Mouse (Mus musculus) layer of hippocampus, postnatal 25 days (tissue): ENCODE measurements around the gene Hoxb3. TPM values are rescaled to one million over a fixed set of nuclear protein-coding genes. Genes with fewer than 3 reads are reported as not detected.

Experiments
- DNase-seq, 2 experiments: peaks; one replicate each; pipeline ENCODE4 v3.0.0; 2022; ENCODE audit warnings: mixed read lengths in 2 of 2, low spot score in 1 of 2; ENCODE audit errors: extremely low spot score in 1 of 2
- total RNA-seq, 2 experiments: library from RNA; stranded (reverse); gene quantifications; 2 replicates each; pipeline ENCODE4 v1.2.3; 2021

Gene Hoxb3
- total RNA-seq, 2 experiments from 2014 or later: not detected

DNA sequence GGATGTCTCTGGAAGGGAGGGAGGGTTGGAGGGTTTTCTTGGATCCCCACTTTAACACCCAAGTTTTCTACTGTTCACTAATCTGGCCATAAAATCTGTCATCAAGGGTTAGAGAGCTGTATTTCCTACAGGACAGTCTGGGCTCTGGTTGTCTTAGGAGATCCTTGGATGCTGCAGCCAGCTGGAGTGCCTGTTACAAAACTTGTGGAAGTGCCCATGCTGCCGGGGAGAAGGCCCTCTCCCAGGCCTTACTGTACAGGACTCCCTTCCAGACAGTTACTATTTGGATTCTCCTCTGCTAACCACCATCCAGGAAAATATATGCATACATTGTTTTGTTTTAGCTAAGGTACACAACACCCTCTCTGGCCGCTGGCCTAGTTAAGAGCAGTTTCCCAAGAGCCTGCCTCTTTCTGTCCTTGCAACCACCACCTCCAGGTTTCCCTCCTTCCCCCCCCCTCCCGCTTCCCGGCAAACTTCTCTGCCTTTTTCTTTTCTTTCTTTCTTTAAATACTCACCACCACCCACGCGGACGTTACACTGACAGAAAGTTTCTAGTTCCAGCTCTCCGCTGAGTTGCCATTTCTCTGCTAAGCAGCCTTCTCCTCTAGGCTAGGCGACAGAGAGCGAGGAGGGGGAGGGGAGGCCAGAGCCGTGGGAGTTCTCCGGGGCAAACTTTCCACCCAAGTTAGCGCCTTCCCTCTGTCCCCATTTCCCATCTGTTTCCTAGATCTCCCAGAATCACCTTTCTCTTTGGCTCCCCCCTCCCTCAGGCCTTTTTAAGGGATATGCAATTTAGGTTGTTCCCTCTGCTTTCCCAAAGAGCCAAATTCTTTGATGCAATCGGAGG is 26.6 kb downstream of the Hoxb3 start:
- no peak for DNase-seq

- DNase-seq: no peak
Measured at GRCm38 (mm10) chr11:96350341-96350624, 27.2 kb downstream of the Hoxb3 start, which contains the start of gene Hoxb2. TSS of gene Hoxb2 (plus strand) at chr11:96350525.

DNA sequence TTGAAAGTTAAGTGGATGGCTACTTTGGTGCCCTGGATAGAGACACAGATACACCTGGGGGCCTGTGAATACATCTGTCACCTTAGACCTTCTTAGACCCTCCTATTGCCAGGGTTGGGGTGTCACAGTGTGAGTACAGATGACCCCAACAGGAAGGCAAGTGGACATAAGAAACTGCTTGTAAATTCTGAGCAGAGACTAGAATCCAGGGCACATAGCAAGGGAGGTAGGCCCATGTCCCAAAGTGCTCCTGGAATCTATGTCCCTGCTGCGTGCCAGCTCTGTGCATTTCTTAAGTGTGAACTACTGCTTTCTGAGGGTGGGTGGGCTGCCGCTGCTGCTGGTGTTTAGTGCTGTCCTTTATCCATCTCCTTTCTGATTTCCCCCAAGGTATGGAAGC is 27.7 kb downstream of the Hoxb3 start:
- no peak for DNase-seq

DNA sequence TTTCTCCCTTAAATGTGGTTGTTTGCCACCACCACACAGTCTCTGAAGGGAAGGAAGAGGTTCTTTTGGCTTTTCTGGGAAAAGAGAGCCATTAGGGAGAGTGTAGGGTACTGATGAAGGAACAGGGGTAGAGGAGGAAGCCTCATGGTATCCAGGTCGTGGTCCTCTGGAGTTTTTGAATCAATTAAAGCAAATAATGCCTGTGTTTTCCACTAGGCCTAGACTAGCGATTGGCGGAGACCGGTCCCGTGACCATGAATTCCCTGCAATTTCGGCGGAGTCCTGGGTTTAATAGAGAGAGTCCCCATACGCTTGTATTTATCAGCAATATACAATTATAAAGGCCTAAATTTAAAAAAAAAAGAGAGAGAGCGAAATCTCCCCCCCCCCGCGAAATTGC is 28.2 kb downstream of the Hoxb3 start:
- no peak for DNase-seq

DNA sequence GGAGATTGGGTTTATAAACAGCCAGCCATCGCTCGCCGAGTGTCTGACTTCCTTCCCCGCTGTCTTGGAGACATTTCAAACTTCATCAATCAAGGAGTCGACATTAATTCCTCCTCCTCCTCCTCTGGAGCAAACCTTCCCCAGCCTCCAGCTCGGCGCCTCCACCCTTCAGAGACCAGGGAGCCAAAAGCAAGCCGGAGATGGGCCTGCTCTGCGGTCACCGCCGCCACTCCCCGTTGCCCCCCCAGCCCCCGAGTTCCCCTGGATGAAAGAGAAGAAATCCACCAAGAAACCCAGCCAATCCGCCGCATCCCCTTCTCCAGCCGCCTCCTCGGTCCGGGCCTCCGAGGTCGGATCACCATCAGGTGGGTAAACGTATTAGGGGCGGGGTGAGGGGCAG is 28.7 kb downstream of the Hoxb3 start:
- no peak for DNase-seq

DNA sequence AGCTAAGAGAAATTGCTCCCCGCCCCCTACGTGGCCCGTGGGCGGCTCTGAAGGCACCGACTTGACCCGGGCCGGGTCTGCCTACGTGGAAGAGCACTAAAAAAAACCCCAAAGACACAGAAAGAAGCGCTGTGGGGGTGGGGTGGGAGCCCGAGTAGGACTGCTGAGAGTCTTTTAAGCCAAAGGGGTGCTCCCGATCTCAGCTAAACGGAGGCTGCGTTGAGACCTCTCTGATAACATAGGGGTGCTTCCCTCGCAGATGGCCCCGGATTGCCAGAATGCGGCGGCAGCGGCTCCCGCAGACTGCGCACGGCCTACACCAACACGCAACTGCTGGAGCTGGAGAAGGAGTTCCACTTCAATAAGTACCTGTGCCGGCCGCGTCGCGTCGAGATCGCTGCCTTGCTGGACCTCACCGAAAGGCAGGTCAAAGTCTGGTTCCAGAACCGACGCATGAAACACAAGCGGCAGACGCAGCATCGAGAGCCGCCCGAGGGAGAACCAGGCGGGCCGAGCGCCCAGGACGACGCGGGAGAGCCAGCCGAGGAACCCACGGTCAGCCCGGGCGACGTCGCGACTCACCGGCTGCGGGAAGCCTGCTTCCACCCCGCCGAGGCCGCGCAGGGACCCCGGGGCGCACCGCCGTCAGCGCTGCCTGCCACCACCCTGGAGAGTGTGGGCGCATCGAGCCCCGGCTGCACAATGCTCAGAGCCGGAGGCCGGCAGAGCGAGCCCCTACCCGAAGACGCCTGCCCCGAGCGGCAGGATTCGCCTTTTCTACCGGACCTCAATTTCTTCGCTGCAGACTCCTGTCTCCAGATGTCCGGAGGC is 29.8 kb downstream of the Hoxb3 start:
- no peak for DNase-seq

GRCm38 (mm10) chr11:96353522-96353841 is 30.4 kb downstream of the Hoxb3 start:
- no peak for DNase-seq

DNA sequence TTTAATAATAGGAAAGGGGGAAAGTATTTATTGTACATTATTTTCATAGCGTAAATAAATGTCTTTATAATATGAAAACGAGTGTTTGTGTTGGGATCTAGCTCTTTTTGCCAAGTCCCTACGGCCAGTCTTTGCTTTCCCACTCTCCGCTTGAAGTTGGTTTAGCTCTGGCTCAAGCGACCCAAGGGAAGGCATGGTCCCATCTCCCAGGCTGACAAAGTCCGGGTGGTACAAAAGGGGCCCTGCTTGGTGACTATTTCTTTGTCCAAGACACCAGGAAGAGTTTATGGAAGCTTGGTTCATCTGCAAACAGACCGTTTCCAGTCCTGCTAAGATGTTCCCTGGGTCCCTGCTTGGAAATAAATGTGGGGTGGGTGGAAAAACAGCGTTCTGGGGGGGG is 30.8 kb downstream of the Hoxb3 start:
- no peak for DNase-seq

DNA sequence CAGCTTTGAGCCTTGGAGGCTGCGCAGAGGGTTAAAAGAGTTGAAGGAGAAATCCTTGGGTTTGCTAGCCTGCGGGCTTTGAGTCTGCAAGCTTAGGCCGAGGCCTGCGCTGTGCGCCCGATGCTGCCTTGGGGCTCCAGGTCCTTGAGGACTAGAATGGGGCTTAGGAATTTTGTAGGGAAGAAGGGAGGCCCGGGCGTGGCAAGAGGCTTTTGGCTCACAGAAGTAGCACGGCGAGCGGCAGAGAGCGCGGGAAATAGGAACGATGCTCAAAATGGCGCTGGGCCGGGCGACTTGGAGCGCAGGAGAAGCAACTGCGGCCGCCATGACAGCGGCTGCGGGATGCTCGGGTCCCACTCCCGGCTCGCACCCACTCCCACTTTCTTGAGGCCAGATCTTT is 31.2 kb downstream of the Hoxb3 start:
- no peak for DNase-seq

GRCm38 (mm10) chr11:96354801-96355311 is 31.7 kb downstream of the Hoxb3 start:
- no peak for DNase-seq

DNA sequence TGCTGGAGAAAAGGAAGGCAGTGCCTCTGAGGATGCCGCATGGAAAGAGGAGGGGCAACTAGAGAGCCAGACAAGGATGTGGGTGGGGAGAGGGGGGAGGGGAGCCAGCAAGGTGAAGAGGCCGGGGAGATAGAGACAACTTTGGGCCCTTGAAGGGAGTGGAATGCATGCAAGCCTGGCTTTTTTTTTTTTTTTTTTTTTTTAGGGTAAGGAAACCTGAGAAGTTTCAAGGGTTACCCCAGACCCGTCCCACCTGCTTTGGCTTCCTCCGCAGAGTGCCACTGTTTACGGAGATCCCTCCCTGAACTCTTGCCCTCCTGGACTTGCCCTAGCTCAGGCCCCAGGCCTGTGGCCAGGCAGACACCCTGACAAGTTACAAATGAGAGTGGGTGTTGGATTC is 40.7 kb downstream of the Hoxb3 start:
- no peak for DNase-seq

- no peak for DNase-seq
Measured at GRCm38 (mm10) chr11:96365441-96366091, 42.4 kb downstream of the Hoxb3 start, which contains the start of gene Hoxb1. TSS of gene Hoxb1 (plus strand) at chr11:96365752.

DNA sequence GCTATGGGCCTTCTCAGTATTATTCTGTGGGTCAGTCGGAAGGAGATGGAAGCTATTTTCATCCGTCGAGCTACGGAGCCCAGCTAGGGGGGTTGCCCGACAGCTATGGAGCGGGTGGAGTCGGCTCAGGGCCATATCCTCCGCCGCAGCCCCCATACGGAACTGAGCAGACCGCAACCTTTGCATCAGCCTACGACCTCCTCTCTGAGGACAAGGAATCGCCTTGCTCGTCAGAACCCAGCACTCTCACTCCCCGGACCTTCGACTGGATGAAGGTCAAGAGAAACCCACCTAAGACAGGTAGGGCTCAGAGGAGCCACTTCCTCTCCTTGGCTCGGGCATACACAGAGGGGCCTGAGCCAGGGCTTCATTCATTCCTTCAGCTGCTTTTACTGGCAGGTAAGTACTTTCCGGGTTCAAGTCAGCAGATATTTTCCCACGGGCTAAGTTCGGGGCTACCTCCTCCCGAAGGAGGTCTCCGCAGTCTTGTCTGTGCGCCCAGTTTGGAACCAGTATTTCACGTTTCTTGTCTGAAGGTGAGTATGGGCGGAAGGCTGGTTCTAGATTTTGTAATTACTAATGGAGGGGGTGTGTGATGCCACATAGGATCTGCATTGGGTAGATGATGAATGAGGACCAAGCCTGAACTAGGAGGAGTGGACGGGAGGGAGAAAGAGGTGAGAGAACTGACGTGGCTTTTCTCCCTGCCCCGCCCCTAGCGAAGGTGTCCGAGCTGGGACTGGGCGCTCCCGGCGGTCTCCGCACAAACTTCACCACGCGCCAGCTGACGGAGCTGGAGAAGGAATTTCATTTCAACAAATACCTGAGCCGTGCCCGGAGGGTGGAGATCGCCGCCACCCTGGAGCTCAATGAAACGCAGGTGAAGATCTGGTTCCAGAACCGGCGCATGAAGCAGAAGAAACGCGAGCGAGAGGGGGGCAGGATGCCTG is 43.2 kb downstream of the Hoxb3 start:
- DNase-seq: no peak

DNA sequence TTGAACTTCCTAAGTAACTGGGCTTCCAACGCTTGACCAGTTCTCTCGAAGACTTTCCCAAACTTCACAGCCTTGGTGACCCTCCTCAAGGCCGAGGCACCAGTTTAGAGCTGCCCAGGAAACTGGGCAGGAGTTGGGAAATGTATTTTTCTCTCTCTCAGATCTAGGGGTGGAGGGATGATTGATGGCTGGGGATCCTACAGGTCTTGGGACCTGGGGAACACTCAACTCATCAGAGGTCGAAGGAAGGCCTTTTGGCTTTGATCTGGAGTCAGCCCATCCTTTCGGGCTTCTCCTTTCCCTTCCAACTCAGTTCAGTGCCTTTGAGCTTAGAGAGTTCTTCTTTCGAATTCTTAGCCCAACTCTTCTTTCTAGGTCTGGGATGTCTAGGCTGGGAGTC is 44.0 kb downstream of the Hoxb3 start:
- no peak for DNase-seq

DNA sequence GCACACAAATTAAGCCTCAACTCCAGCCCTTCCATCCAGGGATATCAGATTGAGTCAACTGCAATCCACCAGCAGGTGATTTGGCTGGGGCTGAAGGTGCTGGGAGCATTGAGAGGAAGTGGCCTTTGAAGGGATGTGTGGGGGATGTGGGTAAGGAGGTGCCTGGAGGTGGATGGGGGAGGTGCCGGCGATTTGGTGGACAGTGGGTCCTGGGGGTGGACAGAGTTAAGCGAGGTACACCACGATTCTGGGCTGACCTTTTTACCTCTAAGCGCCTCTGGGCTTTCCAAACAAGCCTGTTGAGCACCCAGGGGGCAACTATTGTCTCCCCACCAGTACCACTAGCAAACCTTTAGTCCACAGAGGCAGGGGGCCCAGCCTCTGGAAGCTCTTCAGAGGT is 45.6 kb downstream of the Hoxb3 start:
- no peak for DNase-seq

DNA sequence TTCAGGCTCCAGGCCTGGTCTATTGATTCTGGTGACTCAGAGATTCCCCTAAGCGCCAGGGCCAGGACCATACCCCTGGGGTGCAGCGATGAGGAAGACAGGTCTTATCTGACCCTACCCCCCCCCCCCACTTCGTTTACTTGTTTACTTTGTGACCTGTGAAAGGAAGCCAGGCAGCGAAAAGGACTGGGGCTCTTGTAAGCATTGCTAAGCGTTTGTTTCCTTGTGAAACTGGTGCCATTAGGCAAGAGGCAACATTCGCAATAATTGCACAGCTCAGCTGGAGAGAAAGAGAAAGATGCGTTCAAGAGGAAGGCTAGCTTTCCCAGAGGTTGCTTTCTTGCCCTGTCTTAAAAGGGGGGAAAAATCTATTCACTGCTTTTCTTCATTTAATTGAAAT is 46.0 kb downstream of the Hoxb3 start:
- no peak for DNase-seq

DNA sequence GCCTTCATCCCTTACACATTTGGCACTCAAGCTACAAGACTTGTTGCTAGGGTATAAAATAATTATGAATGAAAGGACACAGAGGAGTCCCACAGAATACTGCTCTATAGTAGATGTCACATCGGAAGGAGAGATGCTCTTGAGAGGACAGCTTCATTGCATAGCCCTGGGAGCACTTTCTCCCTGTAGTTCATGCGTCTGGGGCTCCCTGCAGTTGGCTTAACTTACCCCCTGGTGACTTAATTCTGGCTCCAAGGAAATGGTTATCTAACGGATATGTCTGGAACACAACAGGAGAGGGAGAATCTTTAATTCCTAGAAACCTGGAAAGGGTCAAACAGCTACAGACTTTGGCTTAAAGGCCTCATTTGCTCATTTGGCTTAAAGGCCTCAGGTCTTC is 48.6 kb downstream of the Hoxb3 start:
- DNase-seq: no peak

DNA sequence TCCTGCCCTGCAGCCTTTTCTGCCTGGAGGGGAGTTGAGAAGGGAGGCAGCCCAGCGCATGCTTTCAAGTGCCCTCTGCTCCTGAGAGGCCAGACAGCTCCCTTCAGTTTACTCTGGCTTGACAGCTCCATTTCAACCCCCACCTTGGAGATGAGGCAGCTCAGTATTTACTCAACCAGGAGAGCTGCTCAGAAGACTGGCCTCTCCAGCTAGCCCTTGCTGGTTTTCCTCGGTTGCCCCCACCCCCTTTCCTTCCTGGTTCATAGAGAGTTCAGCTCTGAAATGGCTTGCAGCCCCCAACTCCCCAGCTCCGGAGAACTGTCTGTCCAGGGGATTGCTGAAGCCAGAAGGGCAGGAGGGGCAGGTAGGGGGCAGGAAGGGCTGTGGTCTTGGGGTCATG is 49.4 kb downstream of the Hoxb3 start:
- no peak for DNase-seq

DNA sequence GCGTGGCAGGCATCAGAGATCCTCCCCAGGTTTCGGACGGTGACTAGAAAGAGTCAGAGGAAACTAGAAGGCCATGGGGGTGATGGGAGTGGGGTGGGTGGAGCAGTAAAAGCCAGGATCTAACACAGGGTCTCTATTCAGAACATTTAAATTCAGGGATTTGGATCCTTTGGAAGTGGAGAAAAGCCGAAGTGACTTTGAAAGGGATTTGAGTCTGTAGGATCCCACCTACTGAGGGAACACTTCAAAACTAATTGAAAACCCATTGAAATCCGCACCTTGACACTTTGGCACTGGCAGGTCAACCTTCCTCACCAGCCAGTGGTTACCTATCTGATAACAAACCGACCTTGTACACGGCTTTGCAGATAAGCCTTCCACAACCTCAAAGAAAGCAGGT is 51.7 kb downstream of the Hoxb3 start:
- DNase-seq: no peak

DNA sequence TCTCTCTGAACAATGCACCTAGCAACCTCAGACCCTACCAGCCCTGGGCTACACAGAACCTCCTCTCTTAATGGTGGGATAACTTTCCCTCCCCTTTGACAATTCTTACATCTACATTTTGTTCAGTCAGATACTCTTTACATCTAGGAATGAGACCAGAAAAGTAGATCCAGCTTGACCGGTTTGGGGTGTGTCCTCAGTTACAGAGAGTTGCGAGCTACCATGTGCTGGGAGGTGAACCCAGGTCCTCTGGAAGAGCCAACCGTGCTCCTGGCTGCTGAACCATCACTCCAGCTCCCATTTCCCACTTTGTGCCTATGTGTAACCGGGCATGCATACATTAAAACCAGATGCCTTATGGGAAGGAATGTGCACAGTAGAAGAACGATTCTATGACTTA is 60.3 kb downstream of the Hoxb3 start:
- DNase-seq: no peak
